Mouse (Mus musculus) hindbrain, embryonic 15.5 days (tissue): Measurements from ENCODE around the gene Dock1. TPM values are rescaled to one million over a fixed set of nuclear protein-coding genes. Genes with fewer than 3 reads are reported as not detected.

ENCODE experiments used
- ATAC-seq: fragments of 200-750 bp; cut with Nextera tagmentation; 2 replicates; pipeline ENCODE4 v1.8.0; 2017; ENCODE audit warnings: low read depth, moderate number of reproducible peaks, moderate TSS enrichment; ENCODE audit not compliant: low FRiP score
- H3K27ac ChIP-seq: fragments of 300-500 bp; sonication (generic); replicated peaks from 2 replicates; pipeline ENCODE4 v1.5.1; 2015; ENCODE audit warnings: mild to moderate bottlenecking, inconsistent platforms
- H3K27me3 ChIP-seq: fragments of 300-500 bp; sonication (generic); 2 replicates; pipeline ENCODE4 v1.6.1; 2015; ENCODE audit warnings: control low read depth, inconsistent platforms
- H3K36me3 ChIP-seq: fragments of 300-500 bp; sonication (generic); 2 replicates; pipeline ENCODE4 v1.6.1; 2015; ENCODE audit warnings: control low read depth, inconsistent platforms
- H3K4me1 ChIP-seq: fragments of 300-500 bp; sonication (generic); replicated peaks from 2 replicates; pipeline ENCODE4 v1.6.1; 2015; ENCODE audit warnings: control low read depth, inconsistent platforms
- H3K4me2 ChIP-seq: fragments of 300-500 bp; sonication (generic); 2 replicates; pipeline ENCODE4 v1.6.1; 2015; ENCODE audit warnings: moderate library complexity, mild to moderate bottlenecking, inconsistent platforms
- H3K4me3 ChIP-seq: fragments of 300-500 bp; sonication (generic); 2 replicates; pipeline ENCODE4 v1.5.1; 2015; ENCODE audit warnings: mild to moderate bottlenecking, inconsistent platforms
- H3K9ac ChIP-seq: fragments of 300-500 bp; sonication (generic); 2 replicates; pipeline ENCODE4 v1.6.1; 2015; ENCODE audit warnings: inconsistent platforms
- H3K9me3 ChIP-seq: fragments of 300-500 bp; sonication (generic); 2 replicates; pipeline ENCODE4 v1.6.1; 2016; ENCODE audit warnings: control low read depth, inconsistent platforms
- WGBS: fragments of 180-500 bp; shearing (Covaris S2); methylation state at CpG from one replicate; pipeline ENCODE4 v1.1.7; 2015; 5-methylcytosine and 5-hydroxymethylcytosine counted together
- polyA plus RNA-seq: library from polyadenylated mRNA; unstranded; fragments of >200 nt; fragmentation: Nextera tagmentation; extraction: Ambion mirVana; gene quantifications from 2 replicates; pipeline ENCODE4 v1.2.1, GENCODE M21; 2015

Gene Dock1
- polyA plus RNA-seq, 1 experiment from 2014 or later, result 9.2 TPM

- Histone ChIP-seq H3K27me3 (no peaks in the 10 kb centered on the region), H3K36me3 (no peaks in the 10 kb centered on the region), H3K4me3 (no peak overlapping the region), H3K27ac (no peak overlapping the region), H3K9ac (no peak overlapping the region), H3K4me1 (0 out of 2 replicates have a peak, but pooled peaks cover 1% of the 10 kb centered on the region), H3K9me3 (no peaks in the 10 kb centered on the region), H3K4me2 (no peak overlapping the region)
- WGBS, result 90% methylated on average over 2 of the region's 2 CpGs
- no peak for ATAC-seq
Observed at GRCm38 (mm10) chr7:135008021-135008420, 337.6 kb downstream of the Dock1 start.

- WGBS, result 90% methylated on average over 2 of the region's 2 CpGs
- Histone ChIP-seq H3K4me3 (no peak overlapping the region), H3K36me3 (no peaks in the 10 kb centered on the region), H3K27ac (no peak overlapping the region), H3K9ac (no peak overlapping the region), H3K4me1 (no peaks in the 10 kb centered on the region), H3K4me2 (no peak overlapping the region), H3K27me3 (no peaks in the 10 kb centered on the region), H3K9me3 (no peaks in the 10 kb centered on the region)
- no peak for ATAC-seq
Observed at GRCm38 (mm10) chr7:135010997-135011396, 340.5 kb downstream of the Dock1 start.

GRCm38 (mm10) chr7:135017531-135017930 lies 347.1 kb downstream of the Dock1 start:
- no peak overlapping the region for H3K4me2 ChIP-seq
- no peak overlapping the region for H3K9ac ChIP-seq
- H3K4me3 ChIP-seq, result no peak overlapping the region
- H3K9me3 ChIP-seq, result no peaks in the 10 kb centered on the region
- 0 out of 2 replicates have a peak, but pooled peaks cover 7% of the 10 kb centered on the region for H3K4me1 ChIP-seq
- H3K27me3 ChIP-seq, result no peaks in the 10 kb centered on the region
- no peak overlapping the region for H3K27ac ChIP-seq
- H3K36me3 ChIP-seq, result no peaks in the 10 kb centered on the region
- ATAC-seq, result no peak
- WGBS, result 71% methylated on average over 1 of the region's 1 CpGs

GRCm38 (mm10) chr7:135020762-135021161 lies 350.3 kb downstream of the Dock1 start:
- Histone ChIP-seq H3K9me3 (no peaks in the 10 kb centered on the region), H3K27ac (no peak overlapping the region), H3K9ac (no peak overlapping the region), H3K36me3 (no peaks in the 10 kb centered on the region), H3K4me2 (no peak overlapping the region), H3K27me3 (no peaks in the 10 kb centered on the region), H3K4me1 (0 out of 2 replicates have a peak, but pooled peaks cover 7% of the 10 kb centered on the region), H3K4me3 (no peak overlapping the region)
- no peak for ATAC-seq
- WGBS, result 62% methylated on average over 7 of the region's 7 CpGs

GRCm38 (mm10) chr7:135021544-135022100 lies 351.2 kb downstream of the Dock1 start:
- no peak overlapping the region for H3K4me3 ChIP-seq
- no peak overlapping the region for H3K4me2 ChIP-seq
- H3K9me3 ChIP-seq, result no peaks in the 10 kb centered on the region
- WGBS, result 84% methylated on average over 9 of the region's 9 CpGs
- H3K9ac ChIP-seq, result no peak overlapping the region
- ATAC-seq, result no peak
- 0 out of 2 replicates have a peak, but pooled peaks cover 5% of the 10 kb centered on the region for H3K4me1 ChIP-seq
- H3K27me3 ChIP-seq, result no peaks in the 10 kb centered on the region
- no peak overlapping the region for H3K27ac ChIP-seq
- H3K36me3 ChIP-seq, result no peaks in the 10 kb centered on the region

- Histone ChIP-seq H3K4me3 (no peak overlapping the region), H3K9ac (no peak overlapping the region), H3K4me2 (no peak overlapping the region), H3K27ac (no peak overlapping the region), H3K36me3 (no peaks in the 10 kb centered on the region), H3K9me3 (no peaks in the 10 kb centered on the region), H3K4me1 (no peaks in the 10 kb centered on the region), H3K27me3 (no peaks in the 10 kb centered on the region)
- 92% methylated on average over 5 of the region's 5 CpGs for WGBS
- no peak for ATAC-seq
Observed at GRCm38 (mm10) chr7:135024531-135024930, 354.1 kb downstream of the Dock1 start.

- H3K4me2 ChIP-seq, result no peak overlapping the region
- no peak overlapping the region for H3K27ac ChIP-seq
- H3K36me3 ChIP-seq, result no peaks in the 10 kb centered on the region
- no peak overlapping the region for H3K9ac ChIP-seq
- no peaks in the 10 kb centered on the region for H3K27me3 ChIP-seq
- H3K4me1 ChIP-seq, result 0 out of 2 replicates have a peak, but pooled peaks cover 3% of the 10 kb centered on the region
- no peak overlapping the region for H3K4me3 ChIP-seq
- no peaks in the 10 kb centered on the region for H3K9me3 ChIP-seq
- no peak for ATAC-seq
- WGBS, result 88% methylated on average over 2 of the region's 2 CpGs
Observed at GRCm38 (mm10) chr7:135028716-135029115, 358.3 kb downstream of the Dock1 start.

- 0 out of 2 replicates have a peak, but pooled peaks cover 3% of the 10 kb centered on the region for H3K4me1 ChIP-seq
- ATAC-seq, result no peak
- H3K9me3 ChIP-seq, result no peaks in the 10 kb centered on the region
- no peak overlapping the region for H3K9ac ChIP-seq
- H3K36me3 ChIP-seq, result no peaks in the 10 kb centered on the region
- H3K27ac ChIP-seq, result no peak overlapping the region
- no peak overlapping the region for H3K4me2 ChIP-seq
- no peak overlapping the region for H3K4me3 ChIP-seq
- H3K27me3 ChIP-seq, result no peaks in the 10 kb centered on the region
- 83% methylated on average over 3 of the region's 3 CpGs for WGBS
Observed at GRCm38 (mm10) chr7:135029136-135029535, 358.7 kb downstream of the Dock1 start.

GRCm38 (mm10) chr7:135031466-135031865 lies 361.0 kb downstream of the Dock1 start:
- Histone ChIP-seq H3K4me3 (no peak overlapping the region), H3K27me3 (no peaks in the 10 kb centered on the region), H3K36me3 (no peaks in the 10 kb centered on the region), H3K9ac (no peak overlapping the region), H3K27ac (no peak overlapping the region), H3K4me2 (no peak overlapping the region), H3K9me3 (no peaks in the 10 kb centered on the region), H3K4me1 (0 out of 2 replicates have a peak, but pooled peaks cover 3% of the 10 kb centered on the region)
- 66% methylated on average over 3 of the region's 3 CpGs for WGBS
- no peak for ATAC-seq

- H3K4me1 ChIP-seq, result 0 out of 2 replicates have a peak, but pooled peaks cover 3% of the 10 kb centered on the region
- H3K9ac ChIP-seq, result no peak overlapping the region
- H3K36me3 ChIP-seq, result no peaks in the 10 kb centered on the region
- H3K4me3 ChIP-seq, result no peak overlapping the region
- H3K27me3 ChIP-seq, result no peaks in the 10 kb centered on the region
- H3K4me2 ChIP-seq, result no peak overlapping the region
- WGBS, result 76% methylated on average over 5 of the region's 5 CpGs
- no peak overlapping the region for H3K27ac ChIP-seq
- H3K9me3 ChIP-seq, result no peaks in the 10 kb centered on the region
- ATAC-seq, result no peak
Observed at GRCm38 (mm10) chr7:135034811-135035210, 364.4 kb downstream of the Dock1 start.

- no peaks in the 10 kb centered on the region for H3K36me3 ChIP-seq
- no peak overlapping the region for H3K4me2 ChIP-seq
- no peak overlapping the region for H3K4me3 ChIP-seq
- WGBS, result 64% methylated on average over 2 of the region's 2 CpGs
- H3K4me1 ChIP-seq, result 0 out of 2 replicates have a peak, but pooled peaks cover 3% of the 10 kb centered on the region
- H3K9me3 ChIP-seq, result no peaks in the 10 kb centered on the region
- ATAC-seq, result no peak
- no peak overlapping the region for H3K9ac ChIP-seq
- H3K27ac ChIP-seq, result no peak overlapping the region
- no peaks in the 10 kb centered on the region for H3K27me3 ChIP-seq
Observed at GRCm38 (mm10) chr7:135035651-135036050, 365.2 kb downstream of the Dock1 start.

GRCm38 (mm10) chr7:135038930-135039329 lies 368.5 kb downstream of the Dock1 start:
- Histone ChIP-seq H3K9ac (no peak overlapping the region), H3K27me3 (no peaks in the 10 kb centered on the region), H3K4me2 (no peak overlapping the region), H3K36me3 (no peaks in the 10 kb centered on the region), H3K9me3 (no peaks in the 10 kb centered on the region), H3K27ac (no peak overlapping the region), H3K4me1 (no peaks in the 10 kb centered on the region), H3K4me3 (no peak overlapping the region)
- no peak for ATAC-seq
- WGBS, result 87% methylated on average over 1 of the region's 1 CpGs
